Mouse (Mus musculus): Measurements from ENCODE around the gene Lss. TPM values are rescaled to one million over a fixed set of nuclear protein-coding genes. Genes with fewer than 3 reads are reported as not detected.
A peak's percentile ranks its signal among the peaks of the same experiment; 100 is the strongest.

The Lss gene
- polyA plus RNA-seq, 1 experiment from 2014 or later = 13.0 TPM

DNA sequence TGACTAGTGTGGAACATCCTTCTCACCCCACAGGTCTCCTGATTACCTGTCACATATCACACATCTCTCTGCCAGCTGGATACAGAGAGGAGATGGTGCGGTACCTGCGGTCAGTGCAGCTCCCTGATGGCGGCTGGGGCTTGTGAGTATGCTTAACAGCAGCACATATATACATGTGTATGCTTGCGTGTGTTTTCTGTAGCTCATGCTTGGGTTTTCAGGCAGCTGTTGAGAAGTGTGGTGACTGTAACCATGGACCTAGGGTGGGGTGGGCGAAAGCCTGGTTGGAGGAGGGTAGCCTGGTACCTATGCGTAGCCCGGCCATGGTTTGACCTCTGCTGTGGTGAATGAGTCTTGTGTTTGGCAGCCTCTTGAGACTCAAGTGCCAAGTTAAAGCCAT, 4.1 kb downstream of the Lss start:
- H3K27ac ChIP-seq = no peak overlapping the region
- H3K27me3 ChIP-seq (ENCODE audit: insufficient read depth, low read length) = no peaks in the 10 kb centered on the region
- H3K36me3 ChIP-seq (ENCODE audit: insufficient read depth, low read length) = peaks cover 27% of the 10 kb centered on the region; the same call in 1 of the 2 replicates
- H3K4me1 ChIP-seq (replicated peaks; ENCODE audit: insufficient read depth, low read length) = no peaks in the 10 kb centered on the region
- DNase-seq (ENCODE audit: low spot score) (no peak), ATAC-seq (replicated peaks; ENCODE audit: low FRiP score, low read depth) (no peak)
- H3K9ac ChIP-seq (ENCODE audit: low read depth, low read length) = no peak overlapping the region
- no peak overlapping the region for H3K4me2 ChIP-seq (ENCODE audit: low read length)
- H3K4me3 ChIP-seq (replicated peaks; ENCODE audit: low read depth, low read length) = no peak overlapping the region
- 95% methylated on average over 7 of the region's 7 CpGs for WGBS
- no peak for TF ChIP-seq CTCF (IDR thresholded peaks at IDR 0.05; ENCODE audit: low read depth)
- H3K9me3 ChIP-seq (replicated peaks; ENCODE audit: low read length) = no peaks in the 10 kb centered on the region

DNA sequence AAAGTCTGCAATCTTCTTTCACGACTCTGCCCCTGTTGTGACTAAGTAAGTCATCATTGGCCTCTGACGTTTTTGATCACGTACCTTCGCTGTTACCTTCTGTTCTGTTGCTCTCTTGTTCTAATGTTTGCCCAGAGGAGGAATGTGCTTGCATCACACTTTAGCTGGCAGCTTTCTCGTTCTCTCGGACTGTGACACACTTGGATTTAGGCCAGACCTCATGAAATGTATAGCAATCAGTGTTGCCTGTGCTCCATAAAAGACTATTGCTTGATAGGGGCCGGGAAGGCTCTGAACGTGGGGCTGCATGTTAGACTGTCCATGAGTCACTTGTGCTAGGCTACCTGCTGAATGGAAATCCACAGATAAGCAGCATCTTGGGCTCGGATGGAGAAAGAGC, 6.2 kb downstream of the Lss start:
- peaks cover 46% of the 10 kb centered on the region; the same call in 1 of the 2 replicates for H3K36me3 ChIP-seq (ENCODE audit: insufficient read depth, low read length)
- no peak overlapping the region for H3K27ac ChIP-seq
- H3K4me2 ChIP-seq (ENCODE audit: low read length) = no peak overlapping the region
- no peak overlapping the region for H3K4me3 ChIP-seq (replicated peaks; ENCODE audit: low read depth, low read length)
- no peaks in the 10 kb centered on the region for H3K27me3 ChIP-seq (ENCODE audit: insufficient read depth, low read length)
- no peak for ATAC-seq (replicated peaks; ENCODE audit: low FRiP score, low read depth)
- H3K4me1 ChIP-seq (replicated peaks; ENCODE audit: insufficient read depth, low read length) = no peaks in the 10 kb centered on the region
- H3K9ac ChIP-seq (ENCODE audit: low read depth, low read length) = no peak overlapping the region
- 84% methylated on average over 9 of the region's 9 CpGs for WGBS
- TF ChIP-seq CTCF (IDR thresholded peaks at IDR 0.05; ENCODE audit: low read depth) = no peak
- H3K9me3 ChIP-seq (replicated peaks; ENCODE audit: low read length) = no peaks in the 10 kb centered on the region
- no peak for DNase-seq (ENCODE audit: low spot score)

DNA sequence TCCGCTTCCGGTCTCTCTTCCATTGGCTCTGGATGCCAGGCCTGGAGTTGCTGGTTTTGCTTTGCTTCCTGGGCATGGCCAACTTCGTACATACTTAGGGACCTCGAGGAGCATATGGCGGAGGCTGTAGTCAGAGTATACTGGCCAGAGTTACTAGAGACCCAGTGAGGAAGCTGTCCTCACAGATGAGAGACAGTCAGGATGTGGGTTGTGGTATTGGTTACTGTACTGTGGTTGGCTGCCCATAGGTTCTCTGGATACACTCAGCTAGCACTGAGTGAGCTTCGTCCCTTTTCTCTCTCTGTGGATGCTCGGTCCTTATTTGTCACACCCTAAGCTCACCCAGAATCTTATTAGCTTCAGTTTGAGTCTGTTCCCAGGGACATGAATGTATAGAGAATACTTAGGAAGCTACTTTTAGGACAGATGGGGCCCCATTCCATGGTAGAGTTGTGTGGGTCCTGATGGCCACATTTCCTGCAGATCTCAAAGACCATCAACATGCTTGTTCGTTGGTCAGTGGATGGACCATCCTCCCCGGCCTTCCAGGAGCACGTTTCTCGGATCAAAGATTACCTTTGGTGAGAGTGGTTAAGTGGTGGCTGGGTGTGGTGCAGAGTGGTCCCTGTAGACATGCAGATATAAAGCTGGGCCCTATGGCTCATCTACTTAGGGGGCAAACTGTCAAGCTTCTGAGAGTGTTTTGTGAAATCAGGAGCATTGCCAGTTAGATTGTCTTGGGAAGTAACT, 10.1 kb downstream of the Lss start:
- DNase-seq (ENCODE audit: low spot score) (no peak), ATAC-seq (replicated peaks; ENCODE audit: low FRiP score, low read depth) (no peak)
- H3K36me3 ChIP-seq (ENCODE audit: insufficient read depth, low read length) = peaks cover 54% of the 10 kb centered on the region
- no peak overlapping the region for H3K4me2 ChIP-seq (ENCODE audit: low read length)
- no peaks in the 10 kb centered on the region for H3K9me3 ChIP-seq (replicated peaks; ENCODE audit: low read length)
- no peak overlapping the region for H3K4me3 ChIP-seq (replicated peaks; ENCODE audit: low read depth, low read length)
- 93% methylated on average over 11 of the region's 11 CpGs for WGBS
- H3K9ac ChIP-seq (ENCODE audit: low read depth, low read length) = no peak overlapping the region
- H3K27me3 ChIP-seq (ENCODE audit: insufficient read depth, low read length) = no peaks in the 10 kb centered on the region
- no peak for TF ChIP-seq CTCF (IDR thresholded peaks at IDR 0.05; ENCODE audit: low read depth)
- no peak overlapping the region for H3K27ac ChIP-seq
- no peaks in the 10 kb centered on the region for H3K4me1 ChIP-seq (replicated peaks; ENCODE audit: insufficient read depth, low read length)

DNA sequence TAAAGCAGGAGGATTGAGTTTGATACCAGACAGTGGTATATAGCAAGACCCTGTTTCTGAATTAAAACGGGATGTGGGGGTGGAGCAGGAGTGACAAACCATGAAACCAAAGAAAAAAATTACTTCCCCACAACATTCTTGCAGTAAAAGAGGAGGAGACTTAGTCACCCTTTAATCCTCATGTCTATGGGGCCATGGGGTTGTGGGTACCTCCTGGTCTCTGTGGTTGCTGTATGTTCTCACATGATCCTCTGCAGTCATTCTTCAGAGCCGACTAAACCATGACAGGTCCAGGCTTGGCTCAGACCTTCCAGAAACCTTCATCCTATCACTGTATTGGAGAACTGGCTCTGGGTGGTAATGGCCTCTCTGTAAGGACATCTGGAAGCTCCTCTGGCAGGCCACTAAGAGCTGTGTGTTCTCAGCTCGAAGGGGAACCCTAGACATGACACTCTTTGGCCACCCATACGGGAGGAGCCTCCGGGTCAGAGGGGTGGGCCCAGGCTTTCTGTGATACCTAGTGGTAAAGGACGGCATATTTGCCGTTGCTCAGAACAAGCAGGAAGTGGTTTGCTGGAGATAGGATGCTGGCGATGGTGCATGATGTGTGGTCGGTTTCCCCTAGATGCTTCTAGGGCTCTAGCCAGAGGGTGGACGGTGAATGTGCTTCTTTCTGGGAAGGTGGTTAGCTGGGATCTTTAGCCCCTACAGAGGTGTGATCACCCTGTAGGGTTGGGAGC, 11.4 kb downstream of the Lss start:
- no peaks in the 10 kb centered on the region for H3K27me3 ChIP-seq (ENCODE audit: insufficient read depth, low read length)
- H3K36me3 ChIP-seq (ENCODE audit: insufficient read depth, low read length) = peaks cover 59% of the 10 kb centered on the region
- no peak for DNase-seq (ENCODE audit: low spot score)
- 80% methylated on average over 10 of the region's 10 CpGs for WGBS
- H3K9me3 ChIP-seq (replicated peaks; ENCODE audit: low read length) = no peaks in the 10 kb centered on the region
- no peak overlapping the region for H3K9ac ChIP-seq (ENCODE audit: low read depth, low read length)
- H3K27ac ChIP-seq = no peak overlapping the region
- H3K4me1 ChIP-seq (replicated peaks; ENCODE audit: insufficient read depth, low read length) = no peaks in the 10 kb centered on the region
- H3K4me3 ChIP-seq (replicated peaks; ENCODE audit: low read depth, low read length) = no peak overlapping the region
- no peak for TF ChIP-seq CTCF (IDR thresholded peaks at IDR 0.05; ENCODE audit: low read depth)
- ATAC-seq (replicated peaks; ENCODE audit: low FRiP score, low read depth) = no peak
- no peak overlapping the region for H3K4me2 ChIP-seq (ENCODE audit: low read length)

DNA sequence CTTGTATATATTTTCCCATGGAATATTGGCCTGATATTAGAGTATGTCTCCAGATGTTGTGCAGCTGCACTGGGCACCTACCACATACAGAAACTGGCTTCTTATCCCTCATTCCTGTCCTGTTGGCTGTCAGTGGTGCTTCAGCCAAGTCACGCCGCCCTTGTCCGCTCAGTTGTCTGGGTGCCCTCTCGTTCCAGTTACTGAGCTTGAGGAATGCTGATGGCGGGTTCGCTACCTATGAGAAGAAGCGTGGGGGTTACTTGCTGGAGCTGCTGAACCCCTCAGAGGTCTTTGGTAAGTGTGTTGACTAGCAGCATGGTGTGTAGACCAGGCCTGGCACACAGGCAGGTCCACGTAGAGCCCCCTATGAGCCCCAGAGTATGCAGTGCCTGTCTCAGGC, 15.2 kb downstream of the Lss start:
- Histone ChIP-seq H3K27ac (no peak overlapping the region), H3K9ac (ENCODE audit: low read depth, low read length) (no peak overlapping the region), H3K4me1 (replicated peaks; ENCODE audit: insufficient read depth, low read length) (no peaks in the 10 kb centered on the region), H3K4me2 (ENCODE audit: low read length) (no peak overlapping the region), H3K27me3 (ENCODE audit: insufficient read depth, low read length) (no peaks in the 10 kb centered on the region), H3K9me3 (replicated peaks; ENCODE audit: low read length) (no peaks in the 10 kb centered on the region), H3K4me3 (replicated peaks; ENCODE audit: low read depth, low read length) (no peak overlapping the region), H3K36me3 (ENCODE audit: insufficient read depth, low read length) (peaks cover 61% of the 10 kb centered on the region)
- DNase-seq (ENCODE audit: low spot score) = peak; percentile 25
- WGBS = 61% methylated on average over 8 of the region's 8 CpGs
- 0 out of 2 replicates have a peak, but pooled peaks have one; percentile 29 for ATAC-seq (replicated peaks; ENCODE audit: low FRiP score, low read depth)
- no peak for TF ChIP-seq CTCF (IDR thresholded peaks at IDR 0.05; ENCODE audit: low read depth)

DNA sequence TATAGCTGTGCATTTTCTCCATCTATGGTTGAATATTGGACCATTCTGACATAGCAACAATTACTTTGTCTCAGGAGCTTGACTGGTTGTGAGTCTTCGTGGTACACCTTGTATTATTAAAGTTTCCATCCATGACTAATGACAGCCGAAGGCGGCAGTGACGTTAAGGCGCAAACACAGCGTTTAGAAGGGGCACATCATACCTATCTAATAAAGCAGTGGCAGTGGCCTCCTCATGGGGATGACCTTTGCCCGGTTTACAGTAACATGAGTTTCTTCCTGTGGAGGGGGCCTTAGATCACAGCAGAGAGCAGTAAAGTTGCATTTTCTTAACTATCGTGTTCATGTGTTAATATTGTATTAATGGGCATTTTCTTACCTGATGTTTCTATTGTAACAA, 16.8 kb downstream of the Lss start:
- no peak overlapping the region for H3K4me3 ChIP-seq (replicated peaks; ENCODE audit: low read depth, low read length)
- DNase-seq (ENCODE audit: low spot score) = no peak
- no peaks in the 10 kb centered on the region for H3K9me3 ChIP-seq (replicated peaks; ENCODE audit: low read length)
- H3K4me2 ChIP-seq (ENCODE audit: low read length) = no peak overlapping the region
- peaks cover 59% of the 10 kb centered on the region for H3K36me3 ChIP-seq (ENCODE audit: insufficient read depth, low read length)
- no peak for TF ChIP-seq CTCF (IDR thresholded peaks at IDR 0.05; ENCODE audit: low read depth)
- no peak overlapping the region for H3K27ac ChIP-seq
- no peak for ATAC-seq (replicated peaks; ENCODE audit: low FRiP score, low read depth)
- H3K9ac ChIP-seq (ENCODE audit: low read depth, low read length) = no peak overlapping the region
- H3K4me1 ChIP-seq (replicated peaks; ENCODE audit: insufficient read depth, low read length) = no peaks in the 10 kb centered on the region
- no peaks in the 10 kb centered on the region for H3K27me3 ChIP-seq (ENCODE audit: insufficient read depth, low read length)
- 89% methylated on average over 8 of the region's 8 CpGs for WGBS

Data from kidney, postnatal 0 days (tissue).